Mouse (Mus musculus) cerebellum, adult 2 months (tissue): ENCODE data around the gene Ern1.

ENCODE experiments used
- CTCF ChIP-seq: fragments of 200-500 bp; IDR thresholded peaks from 2 replicates; pipeline ENCODE4 v1.5.1; 2011; ENCODE audit warnings: low read depth, mild to moderate bottlenecking, control low read depth, low read length, moderate library complexity, borderline replicate concordance; ENCODE audit not compliant: insufficient read depth
- POLR2A ChIP-seq: fragments of 200-500 bp; IDR thresholded peaks from 2 replicates; pipeline ENCODE4 v1.6.1; 2011; ENCODE audit warnings: low read length, control low read depth, borderline replicate concordance; ENCODE audit not compliant: insufficient read depth

DNA sequence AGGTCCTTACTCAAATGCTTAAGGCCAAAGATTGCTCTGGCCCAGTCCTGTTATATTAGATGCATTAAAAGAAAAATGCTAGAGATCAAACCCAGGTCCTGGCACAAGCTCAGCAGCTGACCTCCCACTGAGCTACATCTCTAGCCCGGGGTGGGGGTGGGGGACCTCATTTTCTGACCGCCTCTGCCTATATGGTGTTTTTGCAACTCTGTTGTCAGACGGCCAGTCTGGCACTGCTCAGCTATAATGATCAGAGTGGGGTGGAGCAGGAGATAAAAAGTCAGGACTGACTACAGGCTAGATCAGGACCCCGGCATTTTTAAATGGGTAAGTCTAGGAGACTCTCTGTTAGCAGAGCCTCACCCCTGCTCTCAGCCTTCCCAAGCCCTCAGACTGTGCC lies 30.7 kb upstream of the Ern1 start:
- no peak for TF ChIP-seq CTCF
- no peak for TF ChIP-seq POLR2A
